Mouse (Mus musculus) forelimb bud, embryonic 11.5 days (tissue): ENCODE measurements around the gene Mctp1.
"Not testable (repeated sequence)": the region's sequence is repeated elsewhere in the genome, so short reads cannot be mapped to it uniquely, and the experiment has no call there.

ENCODE experiments used
- DNase-seq: peaks from one replicate; pipeline ENCODE4 v3.0.0-alpha.2; 2012; ENCODE audit warnings: low read depth, low spot score

Mctp1 gene

DNA sequence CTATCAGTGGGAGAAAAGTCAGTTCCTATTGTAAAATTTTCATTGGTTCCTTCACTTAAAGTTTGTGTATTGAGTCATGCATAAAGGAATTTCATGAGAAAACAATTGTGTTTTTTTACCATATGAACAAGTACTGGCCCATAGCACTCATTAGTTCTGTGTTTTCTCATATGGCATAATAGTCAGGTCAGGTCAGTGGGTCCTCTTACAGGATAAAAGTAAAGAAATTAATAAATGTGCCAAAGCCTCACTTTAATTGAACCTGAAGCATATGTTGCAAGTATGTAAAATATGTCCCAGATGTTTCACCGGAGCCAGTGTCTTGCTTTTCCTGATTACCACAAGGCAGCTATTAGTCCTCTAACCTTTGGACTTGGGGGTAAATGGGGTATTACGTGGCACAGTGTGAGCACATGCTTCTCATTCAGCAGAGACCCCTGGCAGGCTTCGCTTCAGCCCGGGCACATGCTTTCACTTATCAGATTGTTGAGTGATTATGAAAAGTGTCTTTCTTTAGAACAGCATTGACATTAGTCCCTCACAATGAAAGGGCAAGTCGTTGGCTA, 543.6 kb downstream of the Mctp1 start:
- DNase-seq: peak; percentile 74

DNA sequence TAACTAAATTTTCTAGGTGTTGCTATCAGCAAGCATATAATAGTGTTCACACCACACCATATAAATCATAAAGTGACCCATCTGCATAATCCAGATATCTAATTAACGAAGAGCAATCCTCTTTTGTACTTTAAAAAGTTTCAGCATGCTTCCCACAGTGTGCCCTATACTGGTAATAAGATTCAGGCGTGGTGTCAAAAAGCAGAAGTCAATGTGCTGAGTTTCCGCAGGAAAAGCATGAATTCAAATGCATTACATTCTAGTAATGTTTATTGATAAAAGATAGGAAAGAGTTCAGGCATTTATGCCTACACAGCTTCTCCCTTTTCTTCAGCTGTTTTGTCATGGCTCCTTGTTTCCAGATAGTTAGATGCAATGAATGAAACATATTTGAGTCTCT, 544.8 kb downstream of the Mctp1 start:
- no peak for DNase-seq

DNA sequence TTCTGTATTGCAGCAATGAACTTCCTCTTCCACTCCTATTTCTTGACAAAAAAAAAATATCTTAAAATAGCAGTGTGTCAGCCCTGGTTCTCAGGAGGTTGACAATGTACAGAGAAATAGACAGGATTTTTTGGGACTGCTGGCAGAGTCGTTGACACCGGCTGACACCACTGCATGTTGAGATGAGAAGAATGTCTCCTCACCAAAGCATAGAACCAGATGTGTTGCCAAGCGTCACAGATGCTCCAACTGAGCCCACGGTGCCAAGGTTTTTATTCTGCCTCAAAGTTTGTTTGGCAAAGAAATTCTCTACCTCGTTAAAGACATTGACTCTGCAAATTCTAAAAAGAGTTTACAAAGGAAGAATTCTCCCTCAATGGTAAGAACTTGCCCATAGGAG, 548.6 kb downstream of the Mctp1 start:
- DNase-seq: no peak

DNA sequence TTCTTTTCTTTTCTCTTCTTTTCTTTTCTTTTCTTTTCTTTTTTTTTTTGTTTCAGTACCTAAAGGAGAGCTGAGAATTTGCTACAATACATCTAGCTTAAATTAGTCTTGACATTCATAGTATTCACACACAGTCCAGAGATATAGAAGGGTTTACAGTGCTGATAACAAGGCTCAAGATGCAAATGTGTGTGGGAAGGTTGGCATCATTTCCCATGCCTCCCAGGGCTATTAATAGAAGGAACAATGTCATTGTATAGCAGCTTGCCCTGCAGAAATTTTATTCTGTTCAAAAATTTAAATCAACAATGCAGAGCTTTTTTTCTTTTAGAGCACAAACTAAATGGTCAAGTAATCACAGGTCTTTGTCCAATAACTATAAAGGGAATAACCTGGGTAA, 564.9 kb downstream of the Mctp1 start:
- no peak for DNase-seq

DNA sequence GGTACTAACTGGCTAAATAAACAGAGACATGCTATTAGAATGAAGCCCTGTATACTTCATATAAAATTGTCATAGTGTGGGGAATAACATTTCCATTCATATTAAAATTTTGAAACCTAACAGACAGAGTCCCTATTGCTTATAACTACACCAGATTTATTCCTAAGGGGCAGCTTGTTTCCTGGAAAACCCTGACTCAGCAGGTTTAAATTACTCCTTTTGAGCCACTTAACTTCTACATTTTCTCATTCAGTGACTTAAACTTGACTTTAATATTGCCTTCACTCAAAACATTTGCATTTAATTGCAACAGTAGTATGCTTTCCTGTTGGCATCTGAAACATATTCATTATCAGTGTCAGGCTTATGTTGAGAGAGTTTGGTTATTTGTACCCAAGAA, 583.3 kb downstream of the Mctp1 start:
- no peak for DNase-seq

DNA sequence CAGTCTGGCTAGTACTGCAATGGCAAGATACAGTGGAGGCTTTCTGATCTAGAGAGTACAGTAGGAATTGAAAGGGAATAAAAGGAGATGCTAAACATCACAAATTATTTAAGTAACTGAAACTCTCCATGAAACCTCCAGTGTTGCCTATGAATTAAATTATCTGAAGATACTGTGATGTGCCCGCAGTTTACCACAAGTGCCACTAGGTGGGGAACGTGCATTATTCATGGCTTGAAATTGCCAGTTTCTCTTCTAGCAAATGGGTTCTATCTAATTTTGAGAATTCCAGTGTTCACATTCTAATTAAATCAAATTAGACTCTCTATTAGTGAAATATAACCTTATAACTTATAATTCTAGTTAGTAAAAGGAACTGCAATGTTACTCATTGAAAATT, 585.1 kb downstream of the Mctp1 start:
- DNase-seq: peak; percentile 44

DNA sequence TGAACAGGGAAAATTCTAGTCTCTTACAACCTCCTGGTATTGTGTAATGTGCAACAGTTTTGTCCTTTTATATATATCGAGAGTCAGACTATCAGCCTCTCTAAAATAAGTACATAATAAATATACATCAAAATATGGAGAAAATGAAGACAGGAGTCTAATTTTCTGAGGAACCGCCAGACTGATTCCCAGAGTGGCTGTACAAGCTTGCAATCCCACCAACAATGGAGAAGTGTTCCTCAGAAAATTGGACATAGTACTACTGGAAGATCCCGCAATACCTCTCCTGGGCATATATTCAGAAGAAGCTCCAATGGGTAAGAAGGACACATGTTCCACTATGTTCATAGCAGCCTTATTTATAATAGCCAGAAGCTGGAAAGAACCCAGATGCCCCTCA, 586.7 kb downstream of the Mctp1 start:
- not testable (repeated sequence) for DNase-seq

DNA sequence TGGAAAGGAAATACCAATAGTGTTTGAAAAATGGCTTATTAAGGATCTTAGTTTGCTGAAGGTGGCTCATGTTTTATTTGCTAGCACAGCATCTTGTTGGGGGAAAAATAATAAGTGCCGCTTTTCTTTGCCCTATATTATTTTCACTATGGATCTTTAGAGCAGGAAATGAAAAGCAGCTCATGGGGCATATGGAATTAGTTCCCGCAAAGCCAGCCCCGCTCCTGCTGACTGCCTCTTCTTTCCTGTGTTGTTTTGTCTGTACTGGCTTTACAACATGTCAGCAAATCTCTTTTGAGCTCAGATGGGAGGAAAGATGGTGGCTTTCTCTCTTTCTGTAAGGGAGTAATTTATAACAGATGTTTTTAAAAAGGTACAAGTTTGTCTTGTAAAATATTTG, 618.3 kb downstream of the Mctp1 start:
- peak; percentile 40 for DNase-seq

DNA sequence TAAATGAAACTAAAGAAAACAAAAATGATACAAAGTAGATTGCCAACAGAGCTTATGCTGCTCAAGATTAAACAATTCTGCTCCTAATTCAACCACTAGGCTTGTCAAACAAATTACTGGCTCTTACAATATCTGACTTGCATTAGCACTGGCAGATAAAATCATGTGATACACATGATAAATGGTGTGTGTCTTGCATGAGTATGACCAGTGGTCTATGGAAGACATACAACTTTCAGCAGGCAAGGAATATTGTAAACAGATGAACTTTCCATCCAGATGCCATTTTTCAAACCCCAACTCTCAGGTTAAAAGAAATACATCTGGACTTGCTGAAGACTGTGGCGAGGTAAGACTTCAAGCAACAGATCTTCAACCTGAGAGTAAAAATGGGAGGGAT, 619.3 kb downstream of the Mctp1 start:
- peak; percentile 56 for DNase-seq

DNA sequence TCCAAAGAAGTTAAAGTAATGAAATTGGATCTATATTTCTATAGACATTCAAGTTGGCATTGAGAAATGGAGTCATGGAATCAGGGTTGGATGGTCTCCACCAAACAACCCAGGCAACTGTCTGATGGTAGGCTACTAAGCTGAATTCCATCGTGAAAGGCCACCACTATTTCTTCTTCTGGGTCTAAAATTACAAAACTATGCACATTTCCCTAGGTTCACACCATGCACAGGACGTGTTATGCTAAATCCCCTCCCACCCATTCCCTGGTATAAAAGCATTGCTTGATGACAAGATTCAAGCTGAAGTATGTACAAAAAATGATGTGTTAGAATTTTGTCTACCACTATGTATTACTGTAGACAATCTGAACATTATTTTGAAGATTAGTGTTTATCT, 634.5 kb downstream of the Mctp1 start:
- DNase-seq: no peak

DNA sequence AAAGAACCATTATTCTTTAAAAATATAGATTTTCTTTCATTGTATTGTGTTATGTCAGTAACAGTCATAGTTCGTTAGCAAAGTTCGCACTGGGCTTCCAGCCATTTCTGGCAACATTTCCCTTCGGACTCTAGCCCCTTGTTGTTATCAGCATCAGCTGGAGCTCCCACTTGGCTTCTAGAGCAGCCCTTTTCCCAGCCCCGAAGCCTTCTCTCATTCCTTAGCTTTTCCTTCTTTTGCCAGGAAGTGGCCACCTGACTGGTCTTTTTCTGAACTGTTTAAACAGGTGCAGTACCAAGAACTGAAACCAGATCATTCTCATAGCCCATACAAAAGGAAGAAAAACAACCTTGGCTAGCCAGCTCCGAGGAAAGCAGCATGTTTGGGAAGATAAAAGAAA, 645.3 kb downstream of the Mctp1 start:
- no peak for DNase-seq

DNA sequence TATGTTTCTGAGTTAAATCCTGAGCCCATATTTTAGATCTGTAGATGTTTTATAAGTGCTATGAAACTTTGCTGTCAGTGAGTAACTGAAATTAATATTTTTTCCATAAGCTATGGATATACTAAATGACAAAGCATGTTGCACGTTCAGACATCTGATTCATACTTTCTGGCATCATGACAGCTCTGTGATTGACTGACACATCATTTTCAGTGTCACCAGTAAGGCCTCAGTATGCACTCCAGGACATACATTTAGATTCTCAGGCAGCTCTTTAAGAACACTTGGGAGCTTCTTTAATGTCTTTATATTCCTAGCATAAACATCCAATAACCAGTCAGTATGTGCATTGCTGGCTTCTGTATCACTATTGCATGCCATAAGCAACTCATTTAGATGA, 659.0 kb downstream of the Mctp1 start:
- no peak for DNase-seq

DNA sequence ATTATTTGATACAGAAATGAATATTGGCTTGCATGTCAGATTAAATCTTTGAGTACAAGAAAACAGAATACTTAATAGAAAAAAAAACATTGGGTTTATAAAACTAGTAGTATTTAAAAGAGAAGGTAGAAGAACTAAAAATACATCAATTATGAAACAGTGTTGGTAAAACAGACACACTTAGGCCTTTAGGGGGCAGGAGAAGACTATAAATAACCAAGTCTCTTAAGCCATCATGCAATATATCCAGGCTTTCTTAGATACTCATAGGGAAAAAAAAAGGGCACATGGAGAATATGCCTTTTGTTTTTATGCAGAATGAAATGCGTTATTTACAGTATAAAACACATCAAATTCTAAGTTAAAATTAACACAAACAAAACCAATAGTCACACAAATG, 661.0 kb downstream of the Mctp1 start:
- DNase-seq: no peak

DNA sequence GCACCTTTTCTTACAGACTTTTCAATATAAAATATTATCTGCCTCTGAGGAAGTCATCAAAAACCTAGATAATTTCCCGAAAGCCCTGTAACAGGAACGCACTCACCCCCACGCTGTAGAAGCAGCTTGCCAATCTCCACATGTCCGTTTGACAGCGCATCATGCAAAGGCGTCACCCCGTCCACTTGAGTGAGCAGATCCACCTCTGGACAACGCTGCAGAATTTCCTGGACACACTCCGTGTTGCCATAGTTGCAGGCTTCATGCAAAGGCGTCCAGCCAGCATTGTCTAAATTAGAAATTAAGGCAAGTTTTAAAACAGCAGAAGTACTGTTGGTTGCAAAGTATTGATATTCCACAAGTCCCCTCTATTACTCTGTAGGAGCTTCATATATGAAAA, 662.1 kb downstream of the Mctp1 start:
- no peak for DNase-seq

DNA sequence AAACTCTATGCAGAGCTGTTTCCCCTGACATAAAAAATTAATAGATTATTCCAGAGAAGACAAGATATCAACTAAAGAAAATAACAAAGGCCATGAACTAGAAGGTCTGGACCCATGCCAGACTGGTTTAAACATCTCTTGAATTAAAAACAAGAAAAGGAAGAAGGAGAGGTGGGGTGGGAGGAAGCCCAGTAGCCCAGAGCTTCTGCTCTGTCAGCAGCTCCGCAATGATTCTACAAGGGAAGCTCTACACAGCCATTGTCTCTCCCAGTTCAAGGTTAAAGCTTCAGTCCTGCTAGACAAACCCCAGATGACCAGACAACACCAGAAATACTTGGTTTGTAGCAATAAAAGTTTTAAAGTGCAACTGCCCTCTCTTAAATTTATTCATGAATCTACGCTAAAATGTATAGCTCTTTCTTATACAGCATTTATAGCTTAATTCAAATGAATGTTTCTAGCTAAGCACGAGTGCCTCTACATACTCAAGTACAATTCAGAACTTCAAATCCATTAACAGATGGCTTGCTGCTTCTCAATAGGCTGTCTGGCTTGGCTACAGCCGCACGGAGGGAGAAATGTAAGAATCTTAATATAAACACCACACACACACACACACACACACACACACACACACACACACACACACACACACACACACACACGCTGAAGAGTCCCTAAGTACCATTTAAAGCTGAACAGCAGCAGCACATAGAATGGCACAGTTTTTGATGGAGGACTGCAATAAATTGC, 663.0 kb downstream of the Mctp1 start:
- DNase-seq: no peak

DNA sequence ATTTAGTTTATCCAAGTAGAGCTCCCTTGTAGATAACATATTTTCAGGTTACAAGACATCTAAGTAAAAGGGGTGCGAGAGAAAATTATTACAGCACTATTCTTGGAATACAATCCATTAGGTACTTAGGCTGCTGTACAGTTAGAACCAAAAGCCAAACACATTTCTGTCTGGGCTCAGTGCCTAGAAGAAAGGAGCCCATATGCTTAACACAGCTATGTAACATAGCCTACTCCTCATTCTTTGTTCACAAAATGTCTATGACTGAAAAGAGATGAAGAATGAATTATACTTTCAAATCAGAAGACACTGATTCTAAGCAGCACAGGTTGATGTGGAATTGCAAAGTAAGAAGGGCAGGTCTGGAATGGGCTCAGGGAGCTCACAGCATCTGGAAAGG, 664.1 kb downstream of the Mctp1 start:
- no peak for DNase-seq

DNA sequence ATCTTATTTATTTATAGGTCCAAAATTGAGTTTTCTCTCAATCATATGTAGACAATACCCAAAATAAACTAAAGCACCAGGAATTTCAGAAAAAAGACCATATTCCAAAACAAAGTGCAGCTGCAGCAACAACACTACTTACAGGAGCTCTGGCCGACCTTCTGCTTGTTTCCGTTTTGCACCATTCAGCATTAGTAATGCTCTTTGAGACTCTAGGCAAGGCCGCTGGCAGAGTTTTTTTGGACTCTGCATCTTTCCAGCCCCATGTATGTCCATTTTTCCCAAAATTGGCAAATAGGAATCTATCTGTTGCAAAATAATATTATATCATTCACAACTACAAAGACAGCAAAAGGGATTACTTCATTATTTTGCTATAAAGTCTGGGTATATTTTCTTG, 665.4 kb downstream of the Mctp1 start:
- DNase-seq: no peak

DNA sequence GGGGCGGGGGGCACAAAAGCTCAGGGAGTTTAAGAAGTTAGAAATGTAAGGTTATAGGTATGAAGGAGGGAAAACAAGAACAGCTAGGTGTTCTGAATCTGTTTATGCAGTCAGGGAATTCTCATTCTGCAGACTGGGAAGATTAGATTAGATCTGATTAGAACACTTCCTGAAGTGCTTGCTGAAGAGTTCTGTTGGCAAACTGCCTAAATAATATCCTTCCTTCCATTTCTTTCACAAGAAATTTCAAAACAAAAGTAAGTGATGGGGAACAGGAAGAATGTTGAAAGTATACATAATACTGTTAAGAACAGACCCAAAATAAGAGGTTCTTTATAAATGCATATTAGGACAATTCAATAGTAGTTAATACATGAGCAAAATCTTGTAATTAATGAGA, 678.9 kb downstream of the Mctp1 start:
- DNase-seq: no peak

DNA sequence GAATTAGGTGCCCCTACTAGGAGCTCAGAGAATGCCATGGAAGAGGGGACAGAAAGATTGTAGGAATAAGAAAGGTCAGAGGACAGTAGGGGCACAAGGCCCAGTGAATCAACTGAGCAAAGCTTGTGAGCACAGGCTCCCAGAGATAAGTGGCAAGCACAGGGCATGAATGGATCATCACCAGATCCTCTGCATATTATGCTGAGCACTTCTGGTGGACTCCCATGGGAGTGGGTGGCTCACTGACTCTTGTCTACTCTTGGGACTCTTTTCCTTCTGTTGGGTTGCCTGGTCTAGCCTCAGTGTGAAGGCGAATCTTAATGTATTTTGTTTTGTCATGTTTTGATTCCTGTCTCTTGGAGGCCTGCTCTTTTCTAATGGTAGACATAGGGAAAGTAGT, 684.5 kb downstream of the Mctp1 start:
- DNase-seq: no peak

DNA sequence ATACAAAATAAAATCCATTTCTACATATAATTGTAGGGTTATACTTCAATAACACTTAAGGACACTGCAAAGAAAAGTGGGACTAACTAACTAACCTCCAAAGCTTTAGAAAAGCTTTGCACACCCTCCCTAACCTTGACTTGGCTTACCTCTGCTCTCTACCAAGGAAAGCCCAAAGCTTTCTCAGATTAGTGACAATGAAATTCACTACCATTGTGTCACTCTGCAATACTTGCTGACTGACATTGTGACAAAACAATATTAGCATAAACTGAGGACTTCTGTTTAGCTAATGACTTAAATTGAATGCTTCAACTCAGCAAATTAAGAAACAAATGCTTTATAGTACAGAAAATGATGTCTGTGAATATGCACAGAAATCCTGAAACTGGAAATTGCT, 687.7 kb downstream of the Mctp1 start:
- no peak for DNase-seq
